Mouse (Mus musculus) forebrain, embryonic 14.5 days (tissue): ENCODE data around the gene Esd. TPM values are rescaled to one million over a fixed set of nuclear protein-coding genes. Genes with fewer than 3 reads are reported as not detected.

Source experiments
- polyA plus RNA-seq: library from polyadenylated mRNA; unstranded; fragments of >200 nt; fragmentation: Nextera tagmentation; extraction: Ambion mirVana; gene quantifications from 2 replicates; pipeline ENCODE4 v1.2.1, GENCODE M21; 2014

Gene Esd
- polyA plus RNA-seq, 1 experiment from 2014 or later, result 355 TPM

Other genes starting within 250 kb of the Esd start
- gene Htr2a, start 91.5 kb upstream of the Esd start, polyA plus RNA-seq, result 1.8 and 2.7 TPM in 2 replicates
- gene Lrch1, start 215.6 kb downstream of the Esd start, polyA plus RNA-seq, result 6.8 and 10.7 TPM in 2 replicates